Mouse (Mus musculus) stomach, postnatal 0 days (tissue): ENCODE results near the gene Zfyve19. TPM values are rescaled to one million over a fixed set of nuclear protein-coding genes. Genes with fewer than 3 reads are reported as not detected.

ENCODE experiments used
- ATAC-seq: fragments of 200-750 bp; cut with Nextera tagmentation; 2 replicates; pipeline ENCODE4 v1.8.0; 2017; ENCODE audit not compliant: low FRiP score, low TSS enrichment
- DNase-seq: peaks from one replicate; pipeline ENCODE4 v3.0.0-alpha.2; 2016; ENCODE audit warnings: low spot score
- H3K27ac ChIP-seq: fragments of 300-500 bp; sonication (generic); replicated peaks from 2 replicates; pipeline ENCODE4 v1.5.1; 2014; ENCODE audit warnings: mild to moderate bottlenecking, control low read depth
- H3K27me3 ChIP-seq: fragments of 300-500 bp; sonication (generic); 2 replicates; pipeline ENCODE4 v1.6.1; 2014; ENCODE audit warnings: low read length; ENCODE audit not compliant: control insufficient read depth, insufficient read depth
- H3K36me3 ChIP-seq: fragments of 300-500 bp; sonication (generic); 2 replicates; pipeline ENCODE4 v1.6.1; 2014; ENCODE audit warnings: low read length, mixed read lengths; ENCODE audit not compliant: control insufficient read depth, insufficient read depth
- H3K4me1 ChIP-seq: fragments of 300-500 bp; sonication (generic); replicated peaks from 2 replicates; pipeline ENCODE4 v1.6.1; 2014; ENCODE audit warnings: antibody characterized with exemption; ENCODE audit not compliant: control insufficient read depth, insufficient read depth
- H3K4me2 ChIP-seq: fragments of 300-500 bp; sonication (generic); replicated peaks from 2 replicates; pipeline ENCODE4 v1.6.1; 2014; ENCODE audit warnings: low read depth, mild to moderate bottlenecking, control low read depth, moderate library complexity
- H3K4me3 ChIP-seq: fragments of 300-500 bp; sonication (generic); 2 replicates; pipeline ENCODE4 v1.5.1; 2014; ENCODE audit warnings: low read depth, low read length, control low read depth
- H3K9ac ChIP-seq: fragments of 300-500 bp; sonication (generic); 2 replicates; pipeline ENCODE4 v1.6.1; 2014; ENCODE audit warnings: mild to moderate bottlenecking, low read length, control low read depth, mixed read lengths
- H3K9me3 ChIP-seq: fragments of 300-500 bp; sonication (generic); 2 replicates; pipeline ENCODE4 v1.6.1; 2016; ENCODE audit warnings: low read length; ENCODE audit not compliant: control insufficient read depth
- CTCF ChIP-seq: IDR thresholded peaks from 2 replicates; pipeline ENCODE4 v1.5.1; 2016; ENCODE audit warnings: antibody characterized with exemption, low read depth, mild to moderate bottlenecking, moderate library complexity
- EP300 ChIP-seq: optimal IDR thresholded peaks from 2 replicates; pipeline ENCODE3; 2016; ENCODE audit warnings: antibody characterized with exemption
- WGBS: fragments of 180-500 bp; shearing (Covaris S2); extraction: QIAGEN DNeasy Blood & Tissue Kit; methylation state at CpG from one replicate; pipeline ENCODE4 v1.1.7; 2014; 5-methylcytosine and 5-hydroxymethylcytosine counted together
- polyA plus RNA-seq: library from polyadenylated mRNA; unstranded; fragments of >200 nt; fragmentation: Nextera tagmentation; extraction: Ambion mirVana; gene quantifications from 2 replicates; pipeline ENCODE4 v1.2.1, GENCODE M21; 2015

Zfyve19 gene
- polyA plus RNA-seq, 1 experiment from 2014 or later = 28.5 TPM

- no peak for ATAC-seq
- H3K9ac ChIP-seq = no peak overlapping the region
- TF ChIP-seq CTCF = no peak
- no peak overlapping the region for H3K4me3 ChIP-seq
- no peak for DNase-seq
- no peak overlapping the region for H3K4me2 ChIP-seq
- H3K9me3 ChIP-seq = no peaks in the 10 kb centered on the region
- no peak overlapping the region for H3K27ac ChIP-seq
- no peaks in the 10 kb centered on the region for H3K27me3 ChIP-seq
- no peaks in the 10 kb centered on the region for H3K4me1 ChIP-seq
- H3K36me3 ChIP-seq = no peaks in the 10 kb centered on the region
- 74% methylated on average over 7 of the region's 7 CpGs for WGBS
These were observed 36.8 kb downstream of the Zfyve19 start for GRCm38 (mm10) chr2:119245246-119245645.

DNA sequence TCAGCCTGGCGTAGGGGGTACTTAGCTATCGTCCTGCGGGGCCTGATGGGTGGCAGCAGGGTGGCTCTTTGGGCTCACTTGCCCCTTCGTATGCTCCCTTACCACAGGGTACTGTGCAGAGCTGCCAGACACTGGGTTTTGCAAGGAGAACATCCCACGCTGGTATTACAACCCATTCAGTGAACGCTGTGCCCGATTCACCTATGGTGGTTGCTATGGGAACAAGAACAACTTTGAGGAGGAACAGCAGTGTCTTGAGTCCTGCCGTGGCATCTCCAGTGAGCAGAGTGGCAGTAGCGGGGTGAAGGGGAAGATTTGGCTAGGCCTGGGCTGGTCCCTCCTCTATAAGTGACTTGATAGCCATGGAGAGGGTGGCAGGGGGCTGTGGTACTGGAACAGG, 39.5 kb downstream of the Zfyve19 start:
- H3K9me3 ChIP-seq = no peaks in the 10 kb centered on the region
- H3K4me3 ChIP-seq = no peak overlapping the region
- no peak for DNase-seq
- no peak for ATAC-seq
- 85% methylated on average over 9 of the region's 9 CpGs for WGBS
- no peaks in the 10 kb centered on the region for H3K4me1 ChIP-seq
- no peak overlapping the region for H3K27ac ChIP-seq
- no peaks in the 10 kb centered on the region for H3K27me3 ChIP-seq
- no peaks in the 10 kb centered on the region for H3K36me3 ChIP-seq
- TF ChIP-seq EP300 = no peak
- no peak for TF ChIP-seq CTCF
- H3K9ac ChIP-seq = no peak overlapping the region
- H3K4me2 ChIP-seq = no peak overlapping the region

GRCm38 (mm10) chr2:119249592-119250061, 41.2 kb downstream of the Zfyve19 start:
- WGBS = 57% methylated on average over 4 of the region's 4 CpGs
- Histone ChIP-seq H3K9ac (no peak overlapping the region), H3K4me1 (no peaks in the 10 kb centered on the region), H3K4me3 (no peak overlapping the region), H3K27me3 (no peaks in the 10 kb centered on the region), H3K4me2 (no peak overlapping the region), H3K9me3 (no peaks in the 10 kb centered on the region), H3K36me3 (no peaks in the 10 kb centered on the region), H3K27ac (peak overlapping the region; percentile 56)
- ATAC-seq (peak; percentile 32), DNase-seq (peak; percentile 45)
- TF ChIP-seq CTCF (0 out of 2 replicates have a peak, but pooled peaks have one; percentile 5), EP300 (no peak)

GRCm38 (mm10) chr2:119250377-119250776, 42.0 kb downstream of the Zfyve19 start:
- Histone ChIP-seq H3K4me3 (no peak overlapping the region), H3K4me2 (no peak overlapping the region; the same call in 1 of the 2 replicates), H3K4me1 (no peaks in the 10 kb centered on the region), H3K36me3 (no peaks in the 10 kb centered on the region), H3K9me3 (no peaks in the 10 kb centered on the region), H3K27ac (peak overlapping the region; percentile 56), H3K27me3 (no peaks in the 10 kb centered on the region), H3K9ac (no peak overlapping the region)
- WGBS = 46% methylated on average over 5 of the region's 5 CpGs
- TF ChIP-seq CTCF = no peak
- no peak for TF ChIP-seq EP300
- no peak for DNase-seq
- ATAC-seq = peak; percentile 54

- 8% methylated on average over 11 of the region's 11 CpGs for WGBS
- DNase-seq (peak; percentile 93), ATAC-seq (peak; percentile 76)
- H3K27ac ChIP-seq = peak overlapping the region; percentile 69
- H3K36me3 ChIP-seq = no peaks in the 10 kb centered on the region
- H3K9me3 ChIP-seq = no peaks in the 10 kb centered on the region
- H3K4me3 ChIP-seq = no peak overlapping the region
- TF ChIP-seq EP300 = no peak
- peak; percentile 96 for TF ChIP-seq CTCF
- no peak overlapping the region for H3K9ac ChIP-seq
- no peaks in the 10 kb centered on the region for H3K27me3 ChIP-seq
- H3K4me2 ChIP-seq = peak overlapping the region; percentile 31
- H3K4me1 ChIP-seq = no peaks in the 10 kb centered on the region
These were observed 42.5 kb downstream of the Zfyve19 start for GRCm38 (mm10) chr2:119250826-119251478.

- Histone ChIP-seq H3K27me3 (no peaks in the 10 kb centered on the region), H3K9ac (no peak overlapping the region), H3K4me2 (no peak overlapping the region), H3K36me3 (no peaks in the 10 kb centered on the region), H3K4me1 (no peaks in the 10 kb centered on the region), H3K4me3 (no peak overlapping the region), H3K27ac (no peak overlapping the region), H3K9me3 (no peaks in the 10 kb centered on the region)
- 25% methylated on average over 7 of the region's 7 CpGs for WGBS
- DNase-seq = no peak
- no peak for TF ChIP-seq EP300
- no peak for ATAC-seq
These were observed 46.6 kb downstream of the Zfyve19 start for GRCm38 (mm10) chr2:119254976-119255375.
